Mouse (Mus musculus): ENCODE measurements around the gene Aldh3a2. TPM values are rescaled to one million over a fixed set of nuclear protein-coding genes. Genes with fewer than 3 reads are reported as not detected.
"Not testable (repeated sequence)": the region's sequence is repeated elsewhere in the genome, so short reads cannot be mapped to it uniquely, and the experiment has no call there.

Gene Aldh3a2
- total RNA-seq, 1 experiment, result 24.4 TPM

DNA sequence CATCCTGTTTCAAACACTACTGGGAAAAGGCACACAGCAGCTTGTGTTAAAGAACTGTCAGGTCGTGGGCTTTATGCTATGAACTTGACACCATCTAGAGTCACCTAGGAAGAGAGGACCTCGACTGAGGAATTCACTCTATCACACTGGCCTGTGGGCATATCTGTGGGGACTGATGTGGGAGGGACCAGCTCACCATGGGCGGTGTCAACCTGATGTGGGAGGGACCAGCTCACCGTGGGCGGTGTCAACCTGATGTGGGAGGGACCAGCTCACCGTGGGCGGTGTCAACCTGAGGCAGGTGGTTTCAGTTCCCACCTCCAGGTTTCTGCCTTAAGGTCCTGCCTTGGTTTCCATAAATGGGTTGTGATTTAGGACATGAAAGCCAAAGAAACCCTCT, 40.5 kb upstream of the Aldh3a2 start:
- no peak for TF ChIP-seq MAFK (IDR thresholded peaks at IDR 0.05; ENCODE audit: insufficient read depth, low read depth, low read length)
- no peak for TF ChIP-seq CHD2 (IDR thresholded peaks at IDR 0.05; ENCODE audit: low read depth, low read length)
- no peak for TF ChIP-seq ZC3H11A (IDR thresholded peaks at IDR 0.05; ENCODE audit: borderline replicate concordance, low read depth, low read length)
- no peak for TF ChIP-seq HCFC1 (IDR thresholded peaks at IDR 0.05; ENCODE audit: borderline replicate concordance, insufficient read depth, low read length)
- TF ChIP-seq ZNF384 (IDR thresholded peaks at IDR 0.05; ENCODE audit: low read depth, low read length), result no peak
- no peaks in the 10 kb centered on the region for H3K9me3 ChIP-seq (ENCODE audit: control insufficient read depth, insufficient read depth, low read depth, low read length)
- no peak overlapping the region for H3K9ac ChIP-seq (ENCODE audit: insufficient read depth, low read depth, low read length, poor library complexity, severe bottlenecking)
- H3K4me3 ChIP-seq (ENCODE audit: insufficient read depth in 1 of 2, low read depth in 1 of 2, low read length in 2 of 2, poor library complexity in 1 of 2, severe bottlenecking in 1 of 2), result no peak overlapping the region
- in situ Hi-C loops (cut with MboI; ENCODE audit: low sequenced_read_pairs in 2 of 2, unreplicated experiment in 2 of 2), result no loop called here
- H3K4me1 ChIP-seq (ENCODE audit: control insufficient read depth in 2 of 2, insufficient read depth in 2 of 2, low read length in 2 of 2, poor library complexity in 1 of 2), result peaks cover 0 to 12% of the 10 kb centered on the region in 2 experiments; a peak in 3 of 4 replicates
- no peak for DNase-seq (ENCODE audit: low read depth, low spot score)
- no peak overlapping the region for H3K27ac ChIP-seq (ENCODE audit: insufficient read depth, low read depth, low read length, poor library complexity, severe bottlenecking)
- no peaks in the 10 kb centered on the region for H3K36me3 ChIP-seq (ENCODE audit: control insufficient read depth, insufficient read depth, low read length, poor library complexity, severe bottlenecking)

GRCm38 (mm10) chr11:61305377-61305776, 38.1 kb upstream of the Aldh3a2 start:
- in situ Hi-C loops (cut with MboI; ENCODE audit: low sequenced_read_pairs in 2 of 2, unreplicated experiment in 2 of 2), result no loop called here
- H3K27ac ChIP-seq (ENCODE audit: insufficient read depth, low read depth, low read length, poor library complexity, severe bottlenecking), result no peak overlapping the region
- no peak overlapping the region for H3K4me3 ChIP-seq (ENCODE audit: insufficient read depth in 1 of 2, low read depth in 1 of 2, low read length in 2 of 2, poor library complexity in 1 of 2, severe bottlenecking in 1 of 2)
- H3K9ac ChIP-seq (ENCODE audit: insufficient read depth, low read depth, low read length, poor library complexity, severe bottlenecking), result no peak overlapping the region
- H3K36me3 ChIP-seq (ENCODE audit: control insufficient read depth, insufficient read depth, low read length, poor library complexity, severe bottlenecking), result no peaks in the 10 kb centered on the region
- H3K4me1 ChIP-seq (ENCODE audit: control insufficient read depth in 2 of 2, insufficient read depth in 2 of 2, low read length in 2 of 2, poor library complexity in 1 of 2), result peaks cover 0 to 11% of the 10 kb centered on the region in 2 experiments; a peak in 3 of 4 replicates
- TF ChIP-seq ZC3H11A (IDR thresholded peaks at IDR 0.05; ENCODE audit: borderline replicate concordance, low read depth, low read length) (no peak), MAFK (IDR thresholded peaks at IDR 0.05; ENCODE audit: insufficient read depth, low read depth, low read length) (no peak), ZNF384 (IDR thresholded peaks at IDR 0.05; ENCODE audit: low read depth, low read length) (no peak)
- H3K9me3 ChIP-seq (ENCODE audit: control insufficient read depth, insufficient read depth, low read depth, low read length), result no peaks in the 10 kb centered on the region
- no peak for DNase-seq (ENCODE audit: low read depth, low spot score)

DNA sequence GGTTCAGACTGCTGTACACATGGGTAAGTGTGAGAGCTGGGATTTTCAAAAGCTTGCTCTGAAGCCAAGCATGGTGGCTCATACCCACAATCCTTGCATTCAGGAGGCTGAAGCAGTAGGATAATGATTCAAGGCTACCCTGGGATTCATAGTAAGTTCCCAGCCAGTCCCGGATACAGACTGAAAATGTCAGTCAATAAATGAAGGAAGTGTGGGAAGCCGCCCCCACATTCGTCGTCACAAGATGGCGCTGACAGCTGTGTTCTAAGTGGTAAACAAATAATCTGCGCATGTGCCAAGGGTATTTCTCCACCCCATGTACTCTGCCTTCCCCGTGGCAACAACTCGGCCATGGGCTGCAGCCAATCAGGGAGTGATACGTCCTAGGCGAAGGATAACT, 37.3 kb upstream of the Aldh3a2 start:
- H3K9me3 ChIP-seq (ENCODE audit: control insufficient read depth, insufficient read depth, low read depth, low read length); H3K4me3 ChIP-seq (ENCODE audit: insufficient read depth in 1 of 2, low read depth in 1 of 2, low read length in 2 of 2, poor library complexity in 1 of 2, severe bottlenecking in 1 of 2); H3K36me3 ChIP-seq (ENCODE audit: control insufficient read depth, insufficient read depth, low read length, poor library complexity, severe bottlenecking); H3K9ac ChIP-seq (ENCODE audit: insufficient read depth, low read depth, low read length, poor library complexity, severe bottlenecking); DNase-seq (ENCODE audit: low read depth, low spot score); in situ Hi-C loops (cut with MboI; ENCODE audit: low sequenced_read_pairs in 2 of 2, unreplicated experiment in 2 of 2); H3K27ac ChIP-seq (ENCODE audit: insufficient read depth, low read depth, low read length, poor library complexity, severe bottlenecking): not testable (repeated sequence)
- peaks cover 0 to 13% of the 10 kb centered on the region in 2 experiments; a peak in 3 of 4 replicates for H3K4me1 ChIP-seq (ENCODE audit: control insufficient read depth in 2 of 2, insufficient read depth in 2 of 2, low read length in 2 of 2, poor library complexity in 1 of 2)

- peak overlapping the region in 1 of 2 experiments; percentile 43; a peak in 1 of 4 replicates for H3K4me3 ChIP-seq (ENCODE audit: insufficient read depth in 1 of 2, low read depth in 1 of 2, low read length in 2 of 2, poor library complexity in 1 of 2, severe bottlenecking in 1 of 2)
- H3K9ac ChIP-seq (ENCODE audit: insufficient read depth, low read depth, low read length, poor library complexity, severe bottlenecking), result peak overlapping the region; percentile 26
- no peak overlapping the region for H3K27ac ChIP-seq (ENCODE audit: insufficient read depth, low read depth, low read length, poor library complexity, severe bottlenecking)
- TF ChIP-seq ZC3H11A (IDR thresholded peaks at IDR 0.05; ENCODE audit: borderline replicate concordance, low read depth, low read length) (no peak), ZNF384 (IDR thresholded peaks at IDR 0.05; ENCODE audit: low read depth, low read length) (no peak), HCFC1 (IDR thresholded peaks at IDR 0.05; ENCODE audit: borderline replicate concordance, insufficient read depth, low read length) (no peak), MAFK (IDR thresholded peaks at IDR 0.05; ENCODE audit: insufficient read depth, low read depth, low read length) (no peak), CHD2 (IDR thresholded peaks at IDR 0.05; ENCODE audit: low read depth, low read length) (no peak)
- no peak for DNase-seq (ENCODE audit: low read depth, low spot score)
- peaks cover 3% of the 10 kb centered on the region for H3K9me3 ChIP-seq (ENCODE audit: control insufficient read depth, insufficient read depth, low read depth, low read length)
- peaks cover 1% of the 10 kb centered on the region; the same call in 1 of the 2 replicates for H3K36me3 ChIP-seq (ENCODE audit: control insufficient read depth, insufficient read depth, low read length, poor library complexity, severe bottlenecking)
- in situ Hi-C loops (cut with MboI; ENCODE audit: low sequenced_read_pairs in 2 of 2, unreplicated experiment in 2 of 2), result no loop called here
- peaks cover 0 to 5% of the 10 kb centered on the region in 2 experiments; a peak in 1 of 4 replicates for H3K4me1 ChIP-seq (ENCODE audit: control insufficient read depth in 2 of 2, insufficient read depth in 2 of 2, low read length in 2 of 2, poor library complexity in 1 of 2)
These were observed 33.6 kb upstream of the Aldh3a2 start for GRCm38 (mm10) chr11:61300716-61301392.

GRCm38 (mm10) chr11:61300205-61300604, 32.9 kb upstream of the Aldh3a2 start:
- in situ Hi-C loops (cut with MboI; ENCODE audit: low sequenced_read_pairs in 2 of 2, unreplicated experiment in 2 of 2), result no loop called here
- no peak overlapping the region for H3K9ac ChIP-seq (ENCODE audit: insufficient read depth, low read depth, low read length, poor library complexity, severe bottlenecking)
- H3K27ac ChIP-seq (ENCODE audit: insufficient read depth, low read depth, low read length, poor library complexity, severe bottlenecking), result no peak overlapping the region
- H3K4me1 ChIP-seq (ENCODE audit: control insufficient read depth in 2 of 2, insufficient read depth in 2 of 2, low read length in 2 of 2, poor library complexity in 1 of 2), result peaks cover 0 to 5% of the 10 kb centered on the region in 2 experiments; a peak in 1 of 4 replicates
- peaks cover 3% of the 10 kb centered on the region for H3K9me3 ChIP-seq (ENCODE audit: control insufficient read depth, insufficient read depth, low read depth, low read length)
- peaks cover 1% of the 10 kb centered on the region; the same call in 1 of the 2 replicates for H3K36me3 ChIP-seq (ENCODE audit: control insufficient read depth, insufficient read depth, low read length, poor library complexity, severe bottlenecking)
- no peak for TF ChIP-seq CHD2 (IDR thresholded peaks at IDR 0.05; ENCODE audit: low read depth, low read length)
- DNase-seq (ENCODE audit: low read depth, low spot score), result no peak
- H3K4me3 ChIP-seq (ENCODE audit: insufficient read depth in 1 of 2, low read depth in 1 of 2, low read length in 2 of 2, poor library complexity in 1 of 2, severe bottlenecking in 1 of 2), result no peak overlapping the region
